Mouse (Mus musculus): ENCODE data around the gene Perm1. TPM values are rescaled to one million over a fixed set of nuclear protein-coding genes. Genes with fewer than 3 reads are reported as not detected.
A peak's percentile ranks its signal among the peaks of the same experiment; 100 is the strongest.

The Perm1 gene
- total RNA-seq, 2 experiments from 2014 or later = 227 to 246 TPM

GRCm38 (mm10) chr4:156235808-156236533 is 20.3 kb downstream of the Perm1 start, which contains the start of gene Noc2l:
Noc2l (plus strand) TSS chr4:156236010.
- DNase-seq (ENCODE audit: low spot score) = peak; percentile 78
- intact Hi-C loops (cut with DNase I) = loop anchor here (2.0 kb wide), 1 partner anchor 33 kb away; the partner anchor contains the start of gene AW011738

DNA sequence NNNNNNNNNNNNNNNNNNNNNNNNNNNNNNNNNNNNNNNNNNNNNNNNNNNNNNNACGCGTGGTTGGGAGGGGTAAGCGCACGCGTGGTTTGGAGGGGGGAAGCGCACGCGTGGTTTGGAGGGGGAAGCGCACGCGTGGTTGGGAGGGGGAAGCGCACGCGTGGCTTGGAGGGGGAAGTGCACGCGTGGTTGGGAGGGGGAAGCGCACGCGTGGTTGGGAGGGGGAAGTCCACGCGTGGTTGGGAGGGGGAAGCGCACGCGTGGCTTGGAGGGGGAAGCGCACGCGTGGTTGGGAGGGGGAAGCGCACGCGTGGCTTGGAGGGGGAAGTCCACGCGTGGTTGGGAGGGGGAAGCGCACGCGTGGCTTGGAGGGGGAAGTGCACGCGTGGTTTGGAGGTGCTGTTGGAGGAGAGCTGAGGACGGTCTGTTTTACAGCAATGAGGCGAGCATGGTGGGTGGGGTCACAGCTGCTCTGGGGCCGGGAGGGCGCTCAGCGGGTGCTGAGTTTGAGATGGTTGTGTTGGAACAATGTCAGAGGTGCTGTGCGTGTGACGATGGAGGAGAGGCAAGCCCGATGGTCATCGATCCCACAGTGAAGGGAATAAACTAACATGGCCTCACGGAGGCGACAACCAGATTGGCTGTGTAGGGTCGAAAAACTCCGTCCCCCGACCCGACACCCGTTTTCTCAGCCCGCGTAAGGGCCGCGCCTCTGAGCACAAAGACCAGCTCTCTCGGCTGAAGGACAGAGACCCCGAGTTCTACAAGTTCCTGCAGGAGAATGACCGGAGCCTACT is 21.2 kb downstream of the Perm1 start:
- intact Hi-C loops (cut with DNase I) = no loop called here
- DNase-seq (ENCODE audit: low spot score) = no peak

- DNase-seq (ENCODE audit: low spot score) = no peak
- intact Hi-C loops (cut with DNase I) = no loop called here
Observed at GRCm38 (mm10) chr4:156249567-156249966, 33.9 kb downstream of the Perm1 start.

DNA sequence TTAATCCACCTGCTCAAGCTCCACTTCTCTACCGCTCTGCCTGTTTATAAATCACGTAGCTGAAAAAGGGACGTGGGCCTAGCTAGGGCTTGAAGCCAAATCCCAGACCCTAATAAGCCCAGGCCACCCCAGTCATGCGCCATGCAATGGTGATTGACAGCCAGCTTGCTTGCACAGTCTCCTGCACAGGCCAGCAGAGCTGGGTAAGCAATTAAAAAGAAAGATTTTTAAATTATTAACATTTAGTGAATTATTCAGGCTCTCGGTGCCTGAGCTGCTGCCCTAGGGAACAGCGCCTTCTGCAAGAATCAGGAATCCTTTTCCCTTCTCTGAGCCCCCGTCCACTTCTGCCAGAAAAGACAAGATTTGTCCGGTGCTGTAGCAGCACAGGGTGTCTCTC is 35.4 kb downstream of the Perm1 start:
- intact Hi-C loops (cut with DNase I) = no loop called here
- no peak for DNase-seq (ENCODE audit: low spot score)

DNA sequence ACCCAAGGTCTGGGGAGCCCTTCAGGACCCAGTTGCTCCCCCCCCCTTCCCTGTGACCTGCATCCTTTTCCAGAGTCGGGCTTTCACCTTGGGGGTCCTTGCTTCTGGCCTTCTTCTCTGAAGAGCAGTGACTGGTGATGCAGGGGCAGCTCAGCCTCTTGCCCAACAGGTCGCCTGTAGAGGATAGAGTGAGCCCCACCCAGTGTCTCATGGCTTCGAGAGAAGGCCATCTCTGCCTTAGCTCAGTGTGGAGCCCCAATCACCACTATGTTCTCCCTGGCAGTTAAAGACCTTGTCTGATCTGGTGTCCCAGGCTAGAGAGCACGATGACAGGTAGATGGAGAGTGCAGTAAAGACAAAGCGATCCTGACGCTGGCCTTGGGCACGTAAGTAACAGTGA is 36.5 kb downstream of the Perm1 start:
- no peak for DNase-seq (ENCODE audit: low spot score)
- intact Hi-C loops (cut with DNase I) = no loop called here

GRCm38 (mm10) chr4:156252619-156253018 is 37.0 kb downstream of the Perm1 start:
- intact Hi-C loops (cut with DNase I) = no loop called here

GRCm38 (mm10) chr4:156253043-156253442 is 37.4 kb downstream of the Perm1 start:
- no peak for DNase-seq (ENCODE audit: low spot score)
- intact Hi-C loops (cut with DNase I) = no loop called here

More at GRCm38 (mm10) chr4:156252619-156253018, 37.0 kb downstream of the Perm1 start:
- DNase-seq (ENCODE audit: low spot score) = no peak

GRCm38 (mm10) chr4:156254361-156255077 is 38.9 kb downstream of the Perm1 start:
- intact Hi-C loops (cut with DNase I) = no loop called here

GRCm38 (mm10) chr4:156255078-156255839 is 39.6 kb downstream of the Perm1 start, which contains the start of gene Samd11:
Samd11 (minus strand) TSS chr4:156255657.
- intact Hi-C loops (cut with DNase I) = no loop called here
- no peak for DNase-seq (ENCODE audit: low spot score)

More at GRCm38 (mm10) chr4:156254361-156255077, 38.9 kb downstream of the Perm1 start:
- no peak for DNase-seq (ENCODE audit: low spot score)

Small RNAs within 50 kb of the gene (microRNA-seq; reads per million reads assigned to microRNA genes)
- 5.0 reads per million, percentile 13 among the genes with 10 or more reads in this experiment for gene Mir7658

Other genes starting within 250 kb of the Perm1 start
- 1 to 10 TPM; 2.4 to 2.7 TPM for gene B3galt6, start 223.2 kb upstream of the Perm1 start, total RNA-seq (2021)
- 10 to 100 TPM; 77.3 to 81.8 TPM for gene Sdf4, start 223.0 kb upstream of the Perm1 start, total RNA-seq (2021)
- under 1 TPM in 1 of 2 experiments, not detected in 1; 0.23 TPM for gene Tnfrsf4, start 202.0 kb upstream of the Perm1 start, total RNA-seq (2021)
- under 1 TPM in 1 of 2 experiments, not detected in 1; 0.34 TPM for gene Tnfrsf18, start 189.7 kb upstream of the Perm1 start, total RNA-seq (2021)
- gene Ttll10, start 156.5 kb upstream of the Perm1 start, total RNA-seq (2021) = not detected
- gene 9430015G10Rik, start 105.9 kb upstream of the Perm1 start, total RNA-seq (2021) = 1 to 10 TPM; 3.3 to 3.6 TPM
- under 1 TPM in 1 of 2 experiments, not detected in 1; 0.10 TPM for gene Rnf223, start 85.4 kb upstream of the Perm1 start, total RNA-seq (2021)
- gene Agrn, start 18.4 kb upstream of the Perm1 start, total RNA-seq (2021) = 10 to 100 TPM; 35.3 to 40.4 TPM
- 1 to 10 TPM; 3.2 to 4.5 TPM for gene Isg15, start 15.1 kb upstream of the Perm1 start, total RNA-seq (2021)
- 1 to 10 TPM; 6.3 to 6.9 TPM for gene AW011738, start 12.6 kb upstream of the Perm1 start, total RNA-seq (2021)
- gene Plekhn1, start 19.0 kb downstream of the Perm1 start, total RNA-seq (2021) = 10 to 100 TPM; 10.5 to 10.6 TPM
- gene Noc2l, start 20.1 kb downstream of the Perm1 start, total RNA-seq (2021) = 10 to 100 TPM; 22.6 to 22.9 TPM
- gene Samd11, start 39.8 kb downstream of the Perm1 start, total RNA-seq (2021) = not detected
- gene Vmn2r-ps159, start 115.2 kb downstream of the Perm1 start, total RNA-seq (2021) = not detected